Mouse (Mus musculus): ENCODE results near the gene Map3k3.

DNA sequence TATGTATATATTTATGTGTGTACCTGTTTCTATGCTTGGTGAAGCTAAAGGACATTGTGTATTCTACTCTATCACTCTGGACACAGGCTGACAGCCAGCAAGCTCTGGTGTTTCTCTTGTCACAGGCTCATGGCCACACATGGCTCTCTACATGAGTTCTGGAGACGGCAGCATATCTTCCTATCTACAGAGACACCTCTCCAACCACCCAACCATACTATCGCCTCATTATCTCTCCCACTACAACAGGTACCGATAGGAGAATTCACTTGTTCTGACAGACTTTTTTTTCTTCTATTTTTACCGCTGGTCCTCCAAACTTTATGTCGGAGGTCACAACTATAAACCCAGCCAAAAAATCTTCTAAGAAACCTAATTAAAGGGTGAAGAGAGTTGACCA is 107.8 kb downstream of the Map3k3 start:
- no peak for TF ChIP-seq CHD2 (IDR thresholded peaks at IDR 0.05; ENCODE audit: low read depth, low read length)
- TF ChIP-seq HCFC1 (IDR thresholded peaks at IDR 0.05; ENCODE audit: borderline replicate concordance, insufficient read depth, low read length), result no peak

All from ES-E14 (cell line).